Mouse (Mus musculus) cerebellum, postnatal 10 days (tissue): ENCODE measurements around the gene Tnik.

Experiments used
- DNase-seq, 2 experiments: peaks; one replicate each; pipeline ENCODE4 v3.0.0; 2021; ENCODE audit warnings: mixed read lengths in 2 of 2

Tnik gene

GRCm38 (mm10) chr3:28263002-28263947 lies at the start of gene Tnik:
Gene Tnik (plus strand): TSS chr3:28263214.
- DNase-seq, result peak; percentile 94 to 95

GRCm38 (mm10) chr3:28214886-28215311 lies 48.1 kb upstream of the Tnik start:
- no peak for DNase-seq

- DNase-seq, result no peak
These were observed 46.0 kb upstream of the Tnik start for GRCm38 (mm10) chr3:28217001-28217400.

- DNase-seq, result peak; percentile 60 to 63
These were observed 43.5 kb upstream of the Tnik start for GRCm38 (mm10) chr3:28219533-28219932.

- peak; percentile 71 for DNase-seq
These were observed 43.0 kb upstream of the Tnik start for GRCm38 (mm10) chr3:28219964-28220363.

- peak; percentile 11 to 17 for DNase-seq
These were observed 38.3 kb upstream of the Tnik start for GRCm38 (mm10) chr3:28224437-28225356.

- DNase-seq, result peak; percentile 71 to 79
These were observed 37.6 kb upstream of the Tnik start for GRCm38 (mm10) chr3:28225357-28225905.

GRCm38 (mm10) chr3:28226181-28226580 lies 36.8 kb upstream of the Tnik start:
- DNase-seq, result peak; percentile 20 to 21

- DNase-seq, result no peak
These were observed 34.1 kb upstream of the Tnik start for GRCm38 (mm10) chr3:28228930-28229329.

GRCm38 (mm10) chr3:28229503-28229902 lies 33.5 kb upstream of the Tnik start:
- DNase-seq, result no peak

- no peak for DNase-seq
These were observed 30.1 kb upstream of the Tnik start for GRCm38 (mm10) chr3:28232885-28233284.

GRCm38 (mm10) chr3:28234179-28234578 lies 28.8 kb upstream of the Tnik start:
- DNase-seq, result no peak

GRCm38 (mm10) chr3:28236689-28237088 lies 26.3 kb upstream of the Tnik start:
- no peak for DNase-seq

- no peak for DNase-seq
These were observed 24.9 kb upstream of the Tnik start for GRCm38 (mm10) chr3:28238136-28238535.

- DNase-seq, result peak in 1 of 2 experiments; percentile 13
These were observed 20.5 kb upstream of the Tnik start for GRCm38 (mm10) chr3:28242561-28242960.

- no peak for DNase-seq
These were observed 18.6 kb upstream of the Tnik start for GRCm38 (mm10) chr3:28244244-28244890.

- DNase-seq, result no peak
These were observed 14.6 kb upstream of the Tnik start for GRCm38 (mm10) chr3:28248255-28248957.

GRCm38 (mm10) chr3:28255711-28256110 lies 7.3 kb upstream of the Tnik start:
- DNase-seq, result no peak

- peak; percentile 79 to 81 for DNase-seq
These were observed 528 bp upstream of the Tnik start for GRCm38 (mm10) chr3:28262371-28263001.

GRCm38 (mm10) chr3:28263948-28264840 lies 1.2 kb downstream of the Tnik start:
- DNase-seq, result peak; percentile 83 to 88
